Mouse (Mus musculus): ENCODE data around the gene Crip1. TPM values are rescaled to one million over a fixed set of nuclear protein-coding genes. Genes with fewer than 3 reads are reported as not detected.

Crip1 gene
- total and polyA plus RNA-seq, 3 experiments, result 194 to 429 (median 200) TPM

- WGBS, result 63% methylated on average over 4 of the region's 4 CpGs
- no peaks in the 10 kb centered on the region; the same call in 1 of the 2 replicates for H3K79me2 ChIP-seq (replicated peaks; ENCODE audit: control insufficient read depth, insufficient read depth, low read length)
- intact Hi-C loops (cut with DNase I), result no loop called here
- H3K4me1 ChIP-seq (ENCODE audit: control insufficient read depth, insufficient read depth, low read length), result peaks cover 53% of the 10 kb centered on the region
- H3K36me3 ChIP-seq (ENCODE audit: control insufficient read depth, insufficient read depth, low read length), result peaks cover 14% of the 10 kb centered on the region
- TF ChIP-seq CTCF (IDR thresholded peaks at IDR 0.05) (no peak), EP300 (IDR thresholded peaks at IDR 0.05; ENCODE audit: insufficient read depth, low read depth, low read length) (0 out of 2 replicates have a peak, but pooled peaks have one; percentile 18)
- peak overlapping the region; percentile 73 for H3K27ac ChIP-seq
- no peaks in the 10 kb centered on the region for H3K27me3 ChIP-seq (ENCODE audit: control insufficient read depth, insufficient read depth, low read length)
- H3K4me3 ChIP-seq, result no peak overlapping the region
- H3K9ac ChIP-seq (ENCODE audit: low read depth, low read length), result no peak overlapping the region
- peak; percentile 47 to 53 for DNase-seq
Measured at GRCm38 (mm10) chr12:113149341-113149740, 3.2 kb downstream of the Crip1 start.

- Histone ChIP-seq H3K9ac (ENCODE audit: low read depth, low read length) (no peak overlapping the region), H3K27ac (no peak overlapping the region), H3K36me3 (ENCODE audit: control insufficient read depth, insufficient read depth, low read length) (peaks cover 8% of the 10 kb centered on the region), H3K4me1 (ENCODE audit: control insufficient read depth, insufficient read depth, low read length) (peaks cover 49% of the 10 kb centered on the region), H3K79me2 (replicated peaks; ENCODE audit: control insufficient read depth, insufficient read depth, low read length) (no peaks in the 10 kb centered on the region; the same call in 1 of the 2 replicates), H3K4me3 (no peak overlapping the region), H3K27me3 (ENCODE audit: control insufficient read depth, insufficient read depth, low read length) (no peaks in the 10 kb centered on the region)
- TF ChIP-seq POLR2A (IDR thresholded peaks at IDR 0.05; ENCODE audit: insufficient read depth, low read depth, low read length) (no peak), EP300 (IDR thresholded peaks at IDR 0.05; ENCODE audit: insufficient read depth, low read depth, low read length) (no peak), CTCF (IDR thresholded peaks at IDR 0.05) (no peak)
- intact Hi-C loops (cut with DNase I), result loop anchor here (5.0 kb wide), 1 partner anchor 323 kb away; the partner anchor contains the start of gene Cdca4
- DNase-seq, result peak in 1 of 2 experiments; percentile 49
- WGBS, result 57% methylated on average over 3 of the region's 3 CpGs
Measured at GRCm38 (mm10) chr12:113149896-113150295, 3.8 kb downstream of the Crip1 start.

DNA sequence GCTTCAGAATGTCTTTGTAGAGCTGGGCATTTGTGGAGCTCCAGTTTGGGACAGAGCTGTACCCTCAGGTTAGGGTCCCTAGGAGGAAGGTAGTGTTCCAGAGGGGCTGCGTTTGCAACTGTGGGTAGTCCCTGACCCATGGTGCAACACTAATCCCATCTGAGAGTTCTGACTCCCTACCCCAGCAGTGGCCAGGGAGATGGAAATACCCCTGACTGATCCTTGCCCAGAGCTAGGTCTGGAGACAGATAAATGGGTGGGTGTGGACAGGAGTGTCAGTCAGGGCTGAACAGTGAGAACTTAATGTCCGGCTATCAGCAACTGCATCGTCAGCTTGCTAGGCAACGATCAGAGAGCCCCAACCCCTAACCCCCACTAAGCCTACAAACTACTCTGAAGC is 4.5 kb downstream of the Crip1 start:
- WGBS, result 68% methylated on average over 4 of the region's 4 CpGs
- TF ChIP-seq CTCF (IDR thresholded peaks at IDR 0.05) (no peak), POLR2A (IDR thresholded peaks at IDR 0.05; ENCODE audit: insufficient read depth, low read depth, low read length) (no peak), EP300 (IDR thresholded peaks at IDR 0.05; ENCODE audit: insufficient read depth, low read depth, low read length) (no peak)
- DNase-seq, result no peak
- Histone ChIP-seq H3K4me3 (no peak overlapping the region), H3K9ac (ENCODE audit: low read depth, low read length) (no peak overlapping the region), H3K4me1 (ENCODE audit: control insufficient read depth, insufficient read depth, low read length) (peaks cover 45% of the 10 kb centered on the region), H3K27ac (peak overlapping the region; percentile 79), H3K36me3 (ENCODE audit: control insufficient read depth, insufficient read depth, low read length) (peaks cover 4% of the 10 kb centered on the region), H3K79me2 (replicated peaks; ENCODE audit: control insufficient read depth, insufficient read depth, low read length) (no peaks in the 10 kb centered on the region; the same call in 1 of the 2 replicates), H3K27me3 (ENCODE audit: control insufficient read depth, insufficient read depth, low read length) (no peaks in the 10 kb centered on the region)
- intact Hi-C loops (cut with DNase I), result loop anchor here (5.0 kb wide), 1 partner anchor 323 kb away; the partner anchor contains the start of gene Cdca4

GRCm38 (mm10) chr12:113151046-113151445 is 4.9 kb downstream of the Crip1 start:
- TF ChIP-seq POLR2A (IDR thresholded peaks at IDR 0.05; ENCODE audit: insufficient read depth, low read depth, low read length) (no peak), EP300 (IDR thresholded peaks at IDR 0.05; ENCODE audit: insufficient read depth, low read depth, low read length) (no peak), CTCF (IDR thresholded peaks at IDR 0.05) (no peak)
- intact Hi-C loops (cut with DNase I), result loop anchor here (5.0 kb wide), 1 partner anchor 324 kb away; the partner anchor contains the start of gene Cdca4
- Histone ChIP-seq H3K9ac (ENCODE audit: low read depth, low read length) (no peak overlapping the region), H3K4me3 (peak overlapping the region; percentile 52), H3K27ac (peak overlapping the region; percentile 79), H3K4me1 (ENCODE audit: control insufficient read depth, insufficient read depth, low read length) (peaks cover 40% of the 10 kb centered on the region), H3K36me3 (ENCODE audit: control insufficient read depth, insufficient read depth, low read length) (no peaks in the 10 kb centered on the region; the same call in 1 of the 2 replicates), H3K27me3 (ENCODE audit: control insufficient read depth, insufficient read depth, low read length) (no peaks in the 10 kb centered on the region), H3K79me2 (replicated peaks; ENCODE audit: control insufficient read depth, insufficient read depth, low read length) (no peaks in the 10 kb centered on the region; the same call in 1 of the 2 replicates)
- DNase-seq, result peak; percentile 49 to 57
- WGBS, result 20% methylated on average over 8 of the region's 8 CpGs

DNA sequence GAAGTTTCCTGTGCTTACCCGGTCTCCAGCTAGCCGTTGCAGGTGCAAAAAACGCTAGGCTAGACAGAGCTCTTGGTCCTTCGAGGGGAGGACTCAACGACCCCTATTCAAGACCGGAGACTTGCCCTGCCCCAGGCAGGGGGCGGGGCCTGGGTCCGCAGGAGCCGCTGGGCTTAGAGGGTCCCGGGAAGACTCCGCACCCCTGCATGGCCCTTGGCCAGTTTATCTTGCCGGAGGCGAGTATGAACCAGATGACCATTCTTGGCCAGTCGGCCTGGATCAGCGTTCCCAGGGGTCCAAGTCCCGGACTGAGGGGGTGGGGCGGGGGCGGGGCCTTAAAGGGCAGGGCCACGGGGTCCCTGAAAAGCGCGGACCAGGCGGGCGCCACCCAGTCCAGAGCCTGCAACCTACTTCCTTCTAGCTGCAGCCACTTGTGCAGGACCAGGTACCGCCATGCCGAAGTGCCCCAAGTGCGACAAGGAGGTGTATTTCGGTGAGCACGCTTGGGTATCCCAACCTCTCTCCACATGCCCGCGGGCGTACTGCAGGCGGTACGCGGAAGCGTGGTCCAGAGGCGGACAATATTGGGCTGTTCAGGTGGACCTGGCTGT is 5.7 kb downstream of the Crip1 start:
- Histone ChIP-seq H3K79me2 (replicated peaks; ENCODE audit: control insufficient read depth, insufficient read depth, low read length) (no peaks in the 10 kb centered on the region; the same call in 1 of the 2 replicates), H3K9ac (ENCODE audit: low read depth, low read length) (peak overlapping the region; percentile 89), H3K4me3 (peak overlapping the region; percentile 52), H3K36me3 (ENCODE audit: control insufficient read depth, insufficient read depth, low read length) (no peaks in the 10 kb centered on the region; the same call in 1 of the 2 replicates), H3K4me1 (ENCODE audit: control insufficient read depth, insufficient read depth, low read length) (peaks cover 35% of the 10 kb centered on the region), H3K27ac (peak overlapping the region; percentile 79), H3K27me3 (ENCODE audit: control insufficient read depth, insufficient read depth, low read length) (no peaks in the 10 kb centered on the region)
- DNase-seq, result peak; percentile 84 to 86
- under 1% methylated on average over 36 of the region's 36 CpGs for WGBS
- intact Hi-C loops (cut with DNase I), result loop anchor here (5.0 kb wide), 1 partner anchor 324 kb away; the partner anchor contains the start of gene Cdca4
- TF ChIP-seq CTCF (IDR thresholded peaks at IDR 0.05), result no peak
- TF ChIP-seq EP300 (IDR thresholded peaks at IDR 0.05; ENCODE audit: insufficient read depth, low read depth, low read length), result 0 out of 2 replicates have a peak, but pooled peaks have one; percentile 8
- peak; percentile 96 for TF ChIP-seq POLR2A (IDR thresholded peaks at IDR 0.05; ENCODE audit: insufficient read depth, low read depth, low read length)

GRCm38 (mm10) chr12:113152272-113152661 is 6.2 kb downstream of the Crip1 start:
- H3K79me2 ChIP-seq (replicated peaks; ENCODE audit: control insufficient read depth, insufficient read depth, low read length), result no peaks in the 10 kb centered on the region; the same call in 1 of the 2 replicates
- no peaks in the 10 kb centered on the region; the same call in 1 of the 2 replicates for H3K36me3 ChIP-seq (ENCODE audit: control insufficient read depth, insufficient read depth, low read length)
- H3K4me1 ChIP-seq (ENCODE audit: control insufficient read depth, insufficient read depth, low read length), result peaks cover 31% of the 10 kb centered on the region
- TF ChIP-seq POLR2A (IDR thresholded peaks at IDR 0.05; ENCODE audit: insufficient read depth, low read depth, low read length) (no peak), EP300 (IDR thresholded peaks at IDR 0.05; ENCODE audit: insufficient read depth, low read depth, low read length) (no peak), CTCF (IDR thresholded peaks at IDR 0.05) (no peak)
- H3K9ac ChIP-seq (ENCODE audit: low read depth, low read length), result peak overlapping the region; percentile 89
- peak; percentile 67 to 72 for DNase-seq
- peak overlapping the region; percentile 52 for H3K4me3 ChIP-seq
- peak overlapping the region; percentile 79 for H3K27ac ChIP-seq
- intact Hi-C loops (cut with DNase I), result loop anchor here (5.0 kb wide), 1 partner anchor 325 kb away; the partner anchor contains the start of gene Cdca4
- no peaks in the 10 kb centered on the region for H3K27me3 ChIP-seq (ENCODE audit: control insufficient read depth, insufficient read depth, low read length)
- WGBS, result 18% methylated on average over 19 of the region's 19 CpGs

Measured in heart, adult 2 months (tissue).